Mouse (Mus musculus) hindbrain, postnatal 0 days (tissue): ENCODE results near the gene Tldc2. TPM values are rescaled to one million over a fixed set of nuclear protein-coding genes. Genes with fewer than 3 reads are reported as not detected.
A peak's percentile ranks its signal among the peaks of the same experiment; 100 is the strongest.

Experiments used
- ATAC-seq: fragments of 200-750 bp; cut with Nextera tagmentation; 2 replicates; pipeline ENCODE4 v1.8.0; 2017; ENCODE audit warnings: mild to moderate bottlenecking, moderate TSS enrichment, moderate library complexity
- DNase-seq: peaks from one replicate; pipeline ENCODE4 v3.0.0-alpha.2; 2015; ENCODE audit warnings: low spot score
- H3K27ac ChIP-seq: fragments of 300-500 bp; sonication (generic); 2 replicates; pipeline ENCODE4 v1.5.1; 2014; ENCODE audit warnings: mild to moderate bottlenecking
- H3K27me3 ChIP-seq: fragments of 300-500 bp; sonication (generic); 2 replicates; pipeline ENCODE4 v1.6.1; 2014; ENCODE audit warnings: low read length, mixed read lengths; ENCODE audit not compliant: insufficient read depth
- H3K36me3 ChIP-seq: fragments of 300-500 bp; sonication (generic); 2 replicates; pipeline ENCODE4 v1.6.1; 2014; ENCODE audit warnings: low read length, mixed read lengths; ENCODE audit not compliant: insufficient read depth
- H3K4me1 ChIP-seq: fragments of 300-500 bp; sonication (generic); 2 replicates; pipeline ENCODE4 v1.6.1; 2014; ENCODE audit warnings: antibody characterized with exemption, low read length, mixed read lengths; ENCODE audit not compliant: insufficient read depth
- H3K4me2 ChIP-seq: fragments of 300-500 bp; sonication (generic); 2 replicates; pipeline ENCODE4 v1.6.1; 2014; ENCODE audit warnings: low read depth, mild to moderate bottlenecking, low read length, moderate library complexity, mixed read lengths
- H3K4me3 ChIP-seq: fragments of 300-500 bp; sonication (generic); 2 replicates; pipeline ENCODE4 v1.5.1; 2014; ENCODE audit warnings: low read length
- H3K9ac ChIP-seq: fragments of 300-500 bp; sonication (generic); replicated peaks from 2 replicates; pipeline ENCODE4 v1.6.1; 2014; ENCODE audit warnings: mild to moderate bottlenecking, low read length, moderate library complexity, mixed read lengths
- H3K9me3 ChIP-seq: fragments of 300-500 bp; sonication (generic); 2 replicates; pipeline ENCODE4 v1.6.1; 2016; ENCODE audit warnings: low read length, mixed read lengths
- CTCF ChIP-seq: IDR thresholded peaks from 2 replicates; pipeline ENCODE4 v1.5.1; 2016; ENCODE audit warnings: antibody characterized with exemption, control low read depth, low read depth
- WGBS: fragments of 180-500 bp; shearing (Covaris S2); extraction: QIAGEN DNeasy Blood & Tissue Kit; methylation state at CpG from one replicate; pipeline ENCODE4 v1.1.7; 2014; 5-methylcytosine and 5-hydroxymethylcytosine counted together
- polyA plus RNA-seq: library from polyadenylated mRNA; unstranded; fragments of >200 nt; fragmentation: Nextera tagmentation; extraction: Ambion mirVana; gene quantifications from 2 replicates; pipeline ENCODE4 v1.2.1, GENCODE M21; 2015
- total RNA-seq: library from RNA; depleted of rRNA; stranded (reverse); fragments of >200 nt; gene quantifications from 2 replicates; pipeline ENCODE4 v1.2.3, GENCODE M21; 2014

The Tldc2 gene
- total and polyA plus RNA-seq, 2 experiments from 2014 or later, result 0.43 TPM; not detected in 1

- Histone ChIP-seq H3K4me3 (peak overlapping the region; percentile 77), H3K27ac (peak overlapping the region; percentile 98), H3K4me2 (peak overlapping the region; percentile 87), H3K36me3 (no peaks in the 10 kb centered on the region), H3K4me1 (peaks cover 52% of the 10 kb centered on the region), H3K9ac (peak overlapping the region; percentile 99; the same call in 1 of the 2 replicates), H3K9me3 (no peaks in the 10 kb centered on the region), H3K27me3 (no peaks in the 10 kb centered on the region)
- TF ChIP-seq CTCF, result no peak
- WGBS, result 73% methylated on average over 7 of the region's 7 CpGs
- DNase-seq (no peak), ATAC-seq (no peak)
Observed at GRCm38 (mm10) chr2:157076585-157076984, 10.3 kb upstream of the Tldc2 start.

DNA sequence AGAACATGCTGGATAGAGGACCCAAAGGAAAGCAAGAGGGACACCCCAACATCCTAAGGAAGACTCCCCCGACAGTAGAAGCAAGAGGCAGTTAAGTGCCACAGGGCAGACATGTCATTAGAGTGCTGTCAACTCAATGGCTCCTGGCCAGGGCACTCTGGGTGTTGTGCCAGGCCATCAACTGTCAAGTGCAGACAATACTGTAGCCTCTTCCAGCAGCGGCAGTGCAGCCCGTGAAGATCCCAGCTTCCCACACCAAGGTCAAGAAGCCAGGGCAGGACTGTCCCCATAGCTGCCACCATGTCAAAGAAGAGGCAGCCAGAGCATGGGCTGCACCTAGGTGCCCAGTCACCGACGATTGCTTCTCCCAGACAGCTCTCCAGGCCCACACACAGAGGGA lies 9.7 kb upstream of the Tldc2 start:
- no peaks in the 10 kb centered on the region for H3K36me3 ChIP-seq
- H3K9me3 ChIP-seq, result no peaks in the 10 kb centered on the region
- 5% methylated on average over 5 of the region's 5 CpGs for WGBS
- peak overlapping the region; percentile 77 for H3K4me3 ChIP-seq
- peak overlapping the region; percentile 98 for H3K27ac ChIP-seq
- peaks cover 46% of the 10 kb centered on the region for H3K4me1 ChIP-seq
- H3K27me3 ChIP-seq, result no peaks in the 10 kb centered on the region
- DNase-seq, result peak; percentile 75
- H3K4me2 ChIP-seq, result peak overlapping the region; percentile 87
- H3K9ac ChIP-seq, result peak overlapping the region; percentile 99
- no peak for TF ChIP-seq CTCF
- peak; percentile 1; the same call in 1 of the 2 replicates for ATAC-seq

DNA sequence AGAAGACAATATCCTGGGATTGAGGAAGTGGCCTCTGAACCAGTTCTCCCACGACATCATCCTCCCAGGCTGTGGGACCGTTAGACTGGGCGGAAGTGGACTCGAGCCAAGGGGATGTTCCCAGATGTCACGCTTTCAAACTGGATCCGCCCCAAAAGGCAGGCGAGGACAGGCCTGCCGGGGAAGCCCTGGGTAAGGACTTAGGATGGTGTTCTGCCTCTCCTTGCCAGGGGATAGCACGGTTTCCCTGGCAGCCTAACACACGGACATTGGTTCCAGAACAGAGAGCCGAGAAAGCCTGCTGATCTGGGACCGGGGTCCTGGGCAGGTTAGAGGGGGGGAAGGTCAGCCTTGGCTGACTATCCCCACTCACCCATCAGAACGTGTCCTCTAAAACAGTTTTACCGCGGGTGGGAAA lies 9.2 kb upstream of the Tldc2 start:
- peak overlapping the region; percentile 99 for H3K9ac ChIP-seq
- H3K9me3 ChIP-seq, result no peaks in the 10 kb centered on the region
- H3K36me3 ChIP-seq, result no peaks in the 10 kb centered on the region
- TF ChIP-seq CTCF, result no peak
- H3K4me3 ChIP-seq, result peak overlapping the region; percentile 77
- 2% methylated on average over 15 of the region's 15 CpGs for WGBS
- peaks cover 42% of the 10 kb centered on the region for H3K4me1 ChIP-seq
- DNase-seq (peak; percentile 86), ATAC-seq (peak; percentile 41)
- no peaks in the 10 kb centered on the region for H3K27me3 ChIP-seq
- peak overlapping the region; percentile 87 for H3K4me2 ChIP-seq
- peak overlapping the region; percentile 98 for H3K27ac ChIP-seq

GRCm38 (mm10) chr2:157078059-157078792 lies 8.6 kb upstream of the Tldc2 start:
- ATAC-seq (peak; percentile 9; the same call in 1 of the 2 replicates), DNase-seq (no peak)
- no peaks in the 10 kb centered on the region for H3K36me3 ChIP-seq
- H3K9ac ChIP-seq, result peak overlapping the region; percentile 99
- H3K4me2 ChIP-seq, result peak overlapping the region; percentile 87
- H3K27me3 ChIP-seq, result no peaks in the 10 kb centered on the region
- no peaks in the 10 kb centered on the region for H3K9me3 ChIP-seq
- peak overlapping the region; percentile 98 for H3K27ac ChIP-seq
- H3K4me3 ChIP-seq, result peak overlapping the region; percentile 77
- TF ChIP-seq CTCF, result no peak
- H3K4me1 ChIP-seq, result peaks cover 41% of the 10 kb centered on the region
- 1% methylated on average over 60 of the region's 79 CpGs for WGBS

DNA sequence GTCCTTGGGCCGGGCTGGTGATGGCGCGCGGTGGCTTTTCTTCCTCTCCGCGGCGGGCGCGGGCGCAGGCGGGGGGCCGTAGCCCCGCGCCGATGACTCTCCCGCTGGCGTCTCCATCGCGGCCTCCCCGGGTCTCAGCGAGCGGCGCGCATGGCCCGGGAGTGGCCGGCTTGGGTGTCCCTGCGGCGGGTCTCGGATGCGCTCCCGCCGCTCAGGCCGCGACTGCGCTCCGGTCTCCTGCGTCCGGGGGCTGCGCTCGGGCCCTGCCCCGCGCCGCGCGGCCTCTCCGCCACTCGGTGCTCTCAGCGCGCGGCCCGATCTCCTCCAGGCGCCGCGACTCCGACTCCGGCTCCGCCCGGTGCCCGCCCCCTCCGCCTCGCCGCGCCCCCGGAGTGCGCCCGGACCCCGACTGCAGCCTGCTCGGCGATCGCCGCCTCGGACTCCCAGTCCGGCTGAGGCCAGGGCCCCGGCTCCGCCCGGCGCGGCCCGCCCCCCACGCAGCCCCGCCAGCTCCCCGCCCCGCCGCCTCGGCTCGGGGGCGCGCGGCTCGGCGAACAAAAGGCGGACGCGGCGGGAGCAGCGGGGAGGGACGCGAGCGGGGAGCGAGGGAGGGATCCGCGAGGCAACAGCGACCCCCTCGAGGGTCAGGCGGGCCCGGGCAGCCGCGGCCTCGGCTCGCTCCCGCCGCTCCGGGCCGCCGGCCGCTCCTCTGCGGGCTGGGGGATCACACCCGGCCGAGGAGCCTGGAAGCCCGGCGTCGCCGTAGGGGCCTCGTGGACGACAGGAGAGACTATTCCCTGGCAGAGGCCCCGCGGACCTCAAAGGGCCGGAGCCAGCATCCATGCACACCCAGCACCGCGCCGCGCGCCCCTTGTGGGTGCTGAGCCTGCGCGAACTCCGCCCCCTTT lies 7.8 kb upstream of the Tldc2 start, which contains the start of gene Soga1:
TSS of gene Soga1 (minus strand) at position 462 of the 908 bp plus-strand sequence.
- Histone ChIP-seq H3K36me3 (no peaks in the 10 kb centered on the region), H3K27me3 (no peaks in the 10 kb centered on the region), H3K9ac (peak within 1 kb of the TSS; percentile 99), H3K27ac (peak within 1 kb of the TSS; percentile 98), H3K4me2 (peak within 1 kb of the TSS; percentile 87), H3K4me1 (peaks cover 33% of the 10 kb centered on the region), H3K4me3 (peak within 1 kb of the TSS; percentile 77), H3K9me3 (no peaks in the 10 kb centered on the region)
- under 1% methylated on average over 78 of the region's 136 CpGs for WGBS
- TF ChIP-seq CTCF, result peak; percentile 57
- DNase-seq, result peak; percentile 94
- peak; percentile 88 for ATAC-seq

- WGBS, result 5% methylated on average over 16 of the region's 16 CpGs
- H3K4me3 ChIP-seq, result peak overlapping the region; percentile 77
- H3K9ac ChIP-seq, result peak overlapping the region; percentile 99
- H3K4me1 ChIP-seq, result peaks cover 27% of the 10 kb centered on the region
- no peaks in the 10 kb centered on the region for H3K9me3 ChIP-seq
- peak overlapping the region; percentile 87 for H3K4me2 ChIP-seq
- H3K27ac ChIP-seq, result peak overlapping the region; percentile 98
- DNase-seq (no peak), ATAC-seq (no peak)
- no peaks in the 10 kb centered on the region for H3K27me3 ChIP-seq
- no peak for TF ChIP-seq CTCF
- no peaks in the 10 kb centered on the region for H3K36me3 ChIP-seq
Observed at GRCm38 (mm10) chr2:157079701-157080180, 7.1 kb upstream of the Tldc2 start.
